Mouse (Mus musculus): ENCODE results near the gene Tubal3.
"Not testable (repeated sequence)": the region's sequence is repeated elsewhere in the genome, so short reads cannot be mapped to it uniquely, and the experiment has no call there.

Gene Tubal3

DNA sequence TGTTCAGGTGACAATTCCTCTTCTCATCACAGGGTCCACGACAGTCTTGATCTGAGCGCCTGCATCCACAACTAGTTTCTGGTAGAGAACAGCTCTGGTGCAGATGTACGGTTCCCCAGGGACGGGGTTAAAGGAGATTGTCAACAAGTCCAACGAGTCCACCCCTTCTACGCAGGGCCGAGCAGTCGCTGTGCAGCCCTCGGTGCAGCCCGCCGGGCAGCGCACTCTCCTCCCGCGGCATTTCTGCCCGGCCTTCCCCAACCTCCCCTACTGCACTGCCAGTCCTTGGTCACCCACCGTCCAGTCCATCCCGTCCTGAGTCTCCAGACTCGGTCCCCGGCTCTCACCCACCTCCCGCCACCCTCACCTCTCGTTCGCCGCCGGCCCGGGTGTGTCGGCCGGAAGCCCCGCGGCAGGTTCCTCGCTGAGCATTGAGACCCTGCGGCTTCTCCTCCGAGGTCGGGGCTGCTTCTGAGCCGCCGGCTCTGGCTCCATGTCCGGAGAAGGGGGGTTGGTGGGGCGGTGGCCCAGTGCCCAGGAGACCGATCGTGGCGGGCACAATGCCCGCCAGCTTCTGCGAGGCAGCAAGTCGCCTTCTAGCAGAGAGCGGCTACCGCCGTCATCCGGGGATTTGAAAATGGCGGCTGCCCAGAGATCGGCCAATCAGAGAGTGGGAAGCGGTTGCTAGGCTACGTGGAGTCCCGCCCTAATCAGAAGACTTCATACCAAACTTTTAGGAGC is at the start of gene Tubal3, which contains the start of gene Net1:
TSS of gene Tubal3 (plus strand) at position 704 of the 741 bp plus-strand sequence.
TSS of gene Net1 (minus strand) at position 650 of the 741 bp plus-strand sequence.
- DNase-seq (ENCODE audit: low read depth): peak; percentile 77

DNA sequence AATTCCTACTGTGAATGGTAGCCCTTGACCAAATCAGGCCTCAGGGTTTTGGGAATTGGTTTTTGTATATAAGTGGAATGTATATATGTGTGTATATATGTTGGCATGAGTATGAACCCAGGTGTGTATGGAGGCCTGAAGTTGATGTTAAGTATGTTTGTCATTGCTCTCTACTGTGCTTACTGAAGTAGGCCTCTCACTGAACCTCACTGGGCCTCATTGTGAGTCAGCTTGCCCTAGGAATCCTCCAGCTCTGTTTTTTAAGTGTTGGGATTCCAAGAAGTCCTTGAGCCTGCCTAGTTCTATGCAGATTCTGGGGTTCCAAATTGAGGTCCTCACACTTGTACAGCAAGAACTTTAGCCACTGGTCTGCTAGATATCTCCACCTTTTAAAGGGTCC is 48.2 kb upstream of the Tubal3 start:
- no peak for DNase-seq (ENCODE audit: low read depth)

DNA sequence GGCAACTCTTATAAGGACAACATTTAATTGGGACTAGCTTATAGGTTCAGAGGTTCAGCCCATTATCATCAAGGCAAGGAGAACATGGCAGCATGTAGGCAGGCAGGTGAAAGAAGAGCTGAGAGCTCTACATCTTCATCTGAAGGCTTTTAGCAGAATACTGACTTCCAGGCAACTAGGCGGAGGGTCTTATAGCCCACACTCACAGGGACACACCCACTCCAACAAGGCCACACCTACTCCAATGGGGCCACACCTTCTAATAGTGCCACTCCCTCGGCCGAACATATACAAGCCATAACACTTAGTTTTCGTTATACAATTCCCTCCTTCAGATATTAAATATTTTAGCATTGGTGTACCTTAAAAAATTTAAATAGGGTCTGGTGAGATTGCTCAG is 45.2 kb upstream of the Tubal3 start:
- no peak for DNase-seq (ENCODE audit: low read depth)

DNA sequence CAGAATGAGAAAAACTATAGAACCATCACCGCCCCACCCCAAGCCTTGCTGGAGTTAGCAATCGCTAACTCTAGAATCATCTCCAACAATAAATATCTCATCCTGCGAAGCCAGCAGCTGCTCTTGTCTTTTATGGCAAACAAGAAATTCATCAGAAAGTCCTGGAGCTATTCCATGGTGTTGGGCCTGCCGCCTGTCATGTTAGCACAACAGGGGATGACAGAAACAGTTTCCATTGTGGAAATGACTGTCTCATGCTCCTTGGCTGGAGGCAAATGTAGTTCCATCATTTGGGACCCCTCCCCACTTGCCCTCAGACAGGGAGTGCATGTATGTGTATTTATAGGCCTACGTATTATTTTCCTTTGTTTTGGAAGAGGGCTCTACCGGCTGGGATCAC is 41.6 kb upstream of the Tubal3 start:
- DNase-seq (ENCODE audit: low read depth): no peak

GRCm38 (mm10) chr13:3877185-3877584 is 40.9 kb upstream of the Tubal3 start:
- no peak for DNase-seq (ENCODE audit: low read depth)

DNA sequence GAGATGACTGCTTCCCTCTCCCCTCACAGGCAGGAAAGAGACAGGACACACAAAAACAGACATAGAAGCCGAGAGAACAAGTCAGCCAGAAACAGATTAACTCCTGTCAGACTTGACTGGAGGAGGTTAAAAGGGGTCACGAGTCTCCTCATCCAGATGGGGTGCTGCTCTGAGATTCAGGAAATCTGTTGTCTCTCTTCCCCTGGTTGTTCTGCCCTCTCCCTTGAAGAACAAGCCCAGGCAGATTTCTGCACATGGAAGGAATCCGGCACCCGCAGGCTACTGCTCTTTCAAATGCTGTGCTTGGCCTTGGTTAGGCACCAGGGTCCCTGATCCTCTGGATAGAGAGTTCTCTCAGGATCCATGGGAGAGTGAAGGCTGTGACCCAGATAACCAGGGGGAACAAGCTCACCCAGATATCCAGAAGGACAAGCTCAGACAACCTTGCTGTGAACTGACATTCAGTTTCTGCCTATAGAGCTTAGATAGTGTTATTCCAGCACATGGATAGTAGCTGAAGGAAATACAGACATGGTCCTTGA is 40.3 kb upstream of the Tubal3 start:
- DNase-seq (ENCODE audit: low read depth): no peak

DNA sequence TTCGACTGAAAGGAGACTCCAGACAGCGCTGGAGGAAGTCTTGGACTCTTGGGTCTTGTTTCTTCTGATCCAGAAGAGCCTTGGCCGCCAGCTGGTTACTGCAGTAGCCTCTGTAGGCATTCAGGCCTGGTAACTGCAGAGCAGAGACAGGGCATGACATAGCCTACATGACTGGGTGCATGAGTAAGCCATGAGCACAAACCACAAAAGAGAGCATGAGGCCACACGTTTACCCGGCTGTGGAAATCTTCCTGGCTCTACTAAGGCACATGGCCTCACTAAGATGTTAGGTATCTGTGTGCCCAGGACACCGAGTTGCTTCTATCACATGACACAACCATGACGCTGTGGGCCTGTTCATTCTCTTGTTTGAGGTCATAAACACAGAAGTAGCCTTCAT is 31.4 kb upstream of the Tubal3 start:
- no peak for DNase-seq (ENCODE audit: low read depth)

GRCm38 (mm10) chr13:3889111-3889510 is 29.0 kb upstream of the Tubal3 start:
- no peak for DNase-seq (ENCODE audit: low read depth)

DNA sequence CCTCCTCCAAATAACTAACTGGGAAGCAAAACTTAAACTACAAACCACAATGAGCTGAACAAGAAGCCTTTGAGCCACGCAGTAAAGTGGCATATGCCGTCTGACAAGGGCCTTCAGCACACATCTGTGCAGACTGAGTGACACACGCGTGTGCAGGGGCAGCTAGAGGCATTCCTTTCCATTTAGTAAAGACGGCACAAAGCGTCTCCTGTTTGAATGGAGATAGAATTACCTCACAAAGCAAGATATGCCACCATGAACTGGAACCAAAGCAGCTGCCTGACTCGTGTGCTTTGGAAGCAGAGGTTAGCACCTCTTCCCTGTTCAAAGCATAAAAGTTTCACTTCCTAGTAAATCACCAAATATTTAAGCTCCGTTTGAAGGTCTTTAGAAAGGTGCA is 28.0 kb upstream of the Tubal3 start:
- DNase-seq (ENCODE audit: low read depth): no peak

DNA sequence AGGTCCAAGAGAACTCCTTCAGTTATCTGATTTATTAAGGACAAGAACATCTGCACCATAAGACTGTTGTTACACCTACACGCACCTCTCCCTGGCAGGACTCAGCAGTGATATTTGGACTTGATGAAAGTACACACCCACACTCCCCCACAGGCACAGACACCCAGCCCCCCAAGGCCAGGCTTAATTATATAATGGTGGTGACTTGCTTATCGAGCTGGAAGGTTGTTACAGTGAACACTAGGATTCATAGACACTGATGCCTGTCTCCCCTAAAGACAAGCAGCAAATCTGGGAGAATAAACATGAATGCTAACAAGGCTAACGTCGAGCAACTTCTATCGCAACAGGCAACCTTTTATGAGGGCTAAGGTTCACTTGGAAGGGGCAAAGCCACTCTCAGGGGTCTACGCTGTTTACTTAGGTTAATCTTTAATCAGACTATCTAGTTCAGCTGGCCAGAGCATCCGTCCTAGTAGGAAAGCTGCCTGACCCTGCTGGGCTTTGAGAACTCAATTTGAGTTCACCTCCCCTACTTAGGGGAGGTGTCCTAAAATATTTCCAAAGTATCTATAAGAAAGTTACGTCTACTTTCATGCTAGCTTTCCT is 26.5 kb upstream of the Tubal3 start:
- no peak for DNase-seq (ENCODE audit: low read depth)

DNA sequence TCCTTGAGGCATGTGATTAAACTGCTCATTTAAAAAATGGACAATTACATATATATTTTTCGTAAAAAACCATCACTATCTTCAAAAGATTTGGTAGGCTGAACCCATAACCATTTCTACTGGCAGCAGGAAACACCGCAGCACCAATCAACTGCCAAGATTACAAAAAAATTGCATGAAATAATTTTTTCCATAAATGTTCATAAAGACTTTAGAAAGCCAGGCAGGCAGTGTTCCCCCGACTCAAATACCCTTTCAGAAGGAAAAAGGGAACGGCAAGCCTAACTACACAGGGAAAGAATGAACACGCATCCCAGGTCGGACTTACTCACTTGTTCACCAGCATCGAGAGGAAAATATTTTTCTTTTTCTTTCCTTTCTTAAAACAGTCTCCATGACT is 25.5 kb upstream of the Tubal3 start:
- no peak for DNase-seq (ENCODE audit: low read depth)

DNA sequence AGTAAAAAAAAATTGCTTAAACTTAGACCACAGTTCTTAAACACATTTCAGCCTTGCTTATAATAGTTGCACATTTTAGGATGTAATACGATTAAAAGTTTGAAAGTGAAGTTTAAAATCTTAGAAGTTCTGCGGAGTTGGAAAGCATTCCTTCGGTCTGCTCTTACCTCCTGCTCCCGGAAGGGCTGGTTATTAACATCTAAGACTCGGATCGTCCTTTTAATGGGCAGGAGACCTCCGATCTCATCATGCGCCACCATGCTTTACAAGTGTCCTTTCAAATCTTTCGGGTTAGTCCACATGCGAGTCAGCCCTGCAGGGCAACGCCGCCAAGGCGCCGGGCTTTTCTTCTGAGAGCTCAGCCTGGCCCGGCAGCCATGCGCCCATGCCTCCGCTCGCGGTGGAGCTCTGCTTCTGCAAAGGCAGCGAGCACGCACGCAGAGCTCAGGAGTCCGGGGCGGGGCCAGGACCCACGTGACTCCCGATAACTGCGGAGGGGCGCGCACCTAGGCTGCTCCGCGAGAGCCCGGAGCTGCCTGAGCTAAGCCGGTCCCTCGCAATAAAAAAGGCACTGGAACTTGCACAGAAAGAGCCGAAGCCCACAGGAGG is 24.8 kb upstream of the Tubal3 start:
- DNase-seq (ENCODE audit: low read depth): peak; percentile 85

- DNase-seq (ENCODE audit: low read depth): no peak
Observed at GRCm38 (mm10) chr13:3894549-3894948, 23.5 kb upstream of the Tubal3 start.

DNA sequence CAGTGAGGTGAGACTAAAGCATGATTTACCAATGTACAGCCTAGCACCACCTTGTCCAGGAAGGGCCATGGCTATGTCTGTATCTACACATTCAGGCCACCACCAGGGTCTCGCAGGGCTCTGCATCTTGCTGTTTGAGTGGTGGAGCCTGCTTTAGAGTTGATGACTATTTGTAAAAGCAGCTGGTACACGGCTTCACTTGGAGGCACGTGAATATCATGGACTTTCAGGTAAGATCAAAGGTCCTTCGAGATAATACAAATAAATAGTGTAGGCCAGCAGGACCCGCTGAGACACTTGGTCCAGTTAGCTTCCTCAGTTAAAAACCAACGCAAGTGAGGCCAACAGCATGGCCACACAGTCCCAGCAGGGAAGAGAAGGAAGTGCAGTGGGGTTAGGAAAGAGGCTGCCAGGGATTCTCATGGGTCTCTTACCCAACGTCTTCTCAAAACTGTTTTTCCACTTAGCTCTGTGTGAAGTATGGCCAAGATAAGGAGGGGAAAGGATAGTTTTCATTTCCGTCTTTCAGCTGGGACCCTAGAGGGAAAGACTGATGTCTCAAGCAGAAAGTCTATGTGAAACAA is 22.6 kb upstream of the Tubal3 start:
- no peak for DNase-seq (ENCODE audit: low read depth)

- DNase-seq (ENCODE audit: low read depth): no peak
Observed at GRCm38 (mm10) chr13:3896032-3896431, 22.0 kb upstream of the Tubal3 start.

DNA sequence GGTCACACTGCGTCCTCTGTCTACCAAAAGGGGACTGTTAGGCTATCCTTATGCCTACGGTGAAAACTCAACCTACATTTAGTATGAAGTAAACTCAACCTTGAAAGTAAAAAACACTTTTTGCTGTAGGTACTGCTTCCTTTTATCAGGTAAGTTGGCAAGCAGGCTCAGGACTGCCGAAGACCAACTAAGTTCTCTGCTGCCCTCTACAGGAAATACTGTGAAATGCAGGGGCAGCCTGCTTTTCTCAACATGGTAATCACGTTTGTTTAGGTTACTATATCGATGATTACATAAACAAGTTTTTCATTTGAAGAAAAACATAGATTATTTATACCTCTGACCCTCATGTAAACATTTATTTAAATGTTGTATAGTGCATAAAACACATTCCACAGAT is 21.2 kb upstream of the Tubal3 start:
- DNase-seq (ENCODE audit: low read depth): peak; percentile 68

DNA sequence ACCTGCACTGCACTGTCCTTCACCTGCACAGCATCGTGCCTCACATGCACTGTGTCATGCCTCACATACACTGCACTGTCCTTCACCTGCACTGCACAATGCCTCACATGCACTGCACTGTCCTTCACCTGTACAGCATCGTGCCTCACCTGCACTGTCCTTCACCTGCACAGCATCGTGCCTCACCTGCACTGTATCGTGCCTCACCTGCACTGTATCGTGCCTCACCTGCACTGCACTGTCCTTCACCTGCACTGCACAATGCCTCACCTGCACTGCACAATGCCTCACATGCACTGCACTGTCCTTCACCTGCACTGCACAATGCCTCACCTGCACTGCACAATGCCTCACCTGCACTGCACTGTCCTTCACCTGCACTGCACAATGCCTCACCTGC is 19.9 kb upstream of the Tubal3 start:
- not testable (repeated sequence) for DNase-seq (ENCODE audit: low read depth)

GRCm38 (mm10) chr13:3899301-3899700 is 18.8 kb upstream of the Tubal3 start:
- DNase-seq (ENCODE audit: low read depth): no peak

- no peak for DNase-seq (ENCODE audit: low read depth)
Observed at GRCm38 (mm10) chr13:3907151-3907696, 10.8 kb upstream of the Tubal3 start.

DNA sequence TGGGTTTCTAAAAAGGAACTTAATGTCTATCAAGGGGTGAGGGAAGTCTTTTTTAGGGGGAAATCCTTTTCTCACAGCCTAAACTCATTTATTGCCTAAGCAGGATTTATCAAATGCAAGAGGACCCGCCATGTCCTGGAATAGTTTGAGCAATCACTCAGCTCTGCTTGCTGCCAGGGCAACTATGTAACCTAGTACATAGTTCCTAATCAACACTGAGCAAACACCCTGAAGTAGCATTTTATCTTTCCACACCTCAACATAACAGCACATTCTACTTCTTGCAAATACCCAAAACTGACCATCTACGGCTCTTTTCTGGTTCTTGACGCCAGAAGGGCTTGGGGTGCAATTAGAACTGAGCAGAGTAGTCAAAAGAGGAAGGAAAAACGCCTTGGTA is 9.8 kb upstream of the Tubal3 start:
- no peak for DNase-seq (ENCODE audit: low read depth)

- DNase-seq (ENCODE audit: low read depth): no peak
Observed at GRCm38 (mm10) chr13:3910356-3910755, 7.7 kb upstream of the Tubal3 start.

DNA sequence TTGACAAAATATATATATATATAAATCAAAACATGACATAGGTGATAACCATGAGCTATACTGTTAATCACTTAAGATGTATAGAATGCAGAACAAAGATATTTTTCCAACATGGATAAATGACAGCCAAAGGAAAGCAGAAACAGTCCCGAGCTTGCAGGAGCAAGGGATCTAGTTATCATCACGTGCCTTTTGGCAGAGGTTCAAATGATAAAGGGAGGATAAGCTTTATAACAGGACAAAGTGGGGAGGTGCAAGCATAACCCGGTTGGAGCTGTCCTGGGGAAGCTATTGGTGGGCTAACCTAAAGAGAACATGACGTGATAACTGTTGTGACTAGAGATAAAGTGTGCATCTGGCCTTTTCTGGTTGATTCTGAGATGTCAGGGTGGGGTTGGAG is 4.6 kb upstream of the Tubal3 start:
- no peak for DNase-seq (ENCODE audit: low read depth)

Measured in c-Kit-positive CD71-negative TER-119-negative erythroid progenitor cells, embryonic 14.5 days (primary cell).